Mouse (Mus musculus) cerebellum, adult (tissue): ENCODE measurements at regions not wholly inside any gene's neighbourhood (a gene's known extent, or its start where the extent isn't known, plus 50 kb on each side); places are given as distances from the start of the nearest gene placed in this dataset.

ENCODE experiments used
- ATAC-seq: cut with Nextera tagmentation; 2 replicates; pipeline ENCODE4 v1.9.2; 2017; ENCODE audit warnings: mild to moderate bottlenecking, moderate library complexity, mixed read lengths; ENCODE audit not compliant: insufficient number of reproducible peaks, low FRiP score, low TSS enrichment

GRCm38 (mm10) chr10:117556851-117557542, 72.3 kb upstream of the Cpm start:
- ATAC-seq = no peak

DNA sequence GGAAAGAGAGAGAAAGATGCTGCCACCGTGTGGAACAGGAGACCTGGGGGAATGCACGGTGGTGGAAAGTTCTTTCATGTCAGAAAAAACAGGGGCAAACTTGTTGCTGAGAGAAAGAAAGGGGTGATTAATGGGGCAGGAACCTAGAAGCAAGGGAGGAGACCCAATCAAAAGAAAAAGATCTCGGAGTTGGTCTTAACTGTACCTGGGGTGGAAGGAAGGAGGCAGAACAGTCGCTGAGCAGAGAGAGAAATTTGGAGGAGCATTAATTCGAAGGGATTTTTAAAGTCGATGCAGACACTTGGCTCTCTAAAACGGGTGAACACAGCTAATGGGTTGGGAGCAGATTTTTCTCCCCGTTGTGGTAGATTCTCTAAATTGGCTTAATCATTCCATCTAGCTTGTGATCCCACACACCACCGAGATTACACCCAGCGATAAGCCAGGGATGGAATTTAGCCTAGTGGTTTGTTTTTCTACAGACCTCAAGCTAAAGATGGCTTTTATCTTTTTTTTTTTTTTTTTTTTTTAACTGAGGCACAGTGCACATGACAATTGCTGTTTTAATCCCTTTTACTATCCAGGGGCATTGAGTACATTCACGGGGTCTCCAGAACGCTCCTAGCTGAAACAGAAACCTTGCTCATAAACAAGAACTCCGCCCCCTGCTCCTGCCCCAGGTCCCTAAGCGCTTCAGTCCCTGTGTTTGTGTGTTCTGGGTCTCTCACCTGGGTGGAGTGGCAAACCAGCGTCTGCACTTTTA, 73.1 kb upstream of the Cpm start:
- ATAC-seq = no peak

DNA sequence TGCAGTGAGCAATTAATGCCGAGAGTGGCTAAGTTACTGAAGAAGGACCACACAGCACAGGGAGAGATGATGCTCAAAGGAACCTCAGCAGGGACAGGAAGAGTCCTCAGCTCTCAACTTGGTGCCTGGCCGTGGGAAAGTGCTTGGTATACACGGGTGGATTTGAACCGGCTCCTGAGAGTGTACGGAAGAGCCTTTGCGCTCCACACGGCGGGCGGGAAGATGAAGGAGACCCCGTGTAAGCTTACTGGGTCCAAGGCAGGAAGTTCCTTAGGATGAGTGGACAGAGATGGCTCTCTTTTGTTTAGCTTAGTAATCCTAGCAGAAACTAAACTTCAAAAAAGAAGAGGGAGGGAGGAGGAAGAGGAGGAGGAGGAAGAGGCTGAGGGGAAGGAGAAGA, 73.8 kb upstream of the Cpm start:
- ATAC-seq = no peak

GRCm38 (mm10) chr10:117555044-117555443, 74.3 kb upstream of the Cpm start:
- no peak for ATAC-seq

- ATAC-seq = no peak
Measured at GRCm38 (mm10) chr10:117554533-117554932, 74.8 kb upstream of the Cpm start.

GRCm38 (mm10) chr10:117553211-117554186, 75.8 kb upstream of the Cpm start:
- ATAC-seq = no peak

DNA sequence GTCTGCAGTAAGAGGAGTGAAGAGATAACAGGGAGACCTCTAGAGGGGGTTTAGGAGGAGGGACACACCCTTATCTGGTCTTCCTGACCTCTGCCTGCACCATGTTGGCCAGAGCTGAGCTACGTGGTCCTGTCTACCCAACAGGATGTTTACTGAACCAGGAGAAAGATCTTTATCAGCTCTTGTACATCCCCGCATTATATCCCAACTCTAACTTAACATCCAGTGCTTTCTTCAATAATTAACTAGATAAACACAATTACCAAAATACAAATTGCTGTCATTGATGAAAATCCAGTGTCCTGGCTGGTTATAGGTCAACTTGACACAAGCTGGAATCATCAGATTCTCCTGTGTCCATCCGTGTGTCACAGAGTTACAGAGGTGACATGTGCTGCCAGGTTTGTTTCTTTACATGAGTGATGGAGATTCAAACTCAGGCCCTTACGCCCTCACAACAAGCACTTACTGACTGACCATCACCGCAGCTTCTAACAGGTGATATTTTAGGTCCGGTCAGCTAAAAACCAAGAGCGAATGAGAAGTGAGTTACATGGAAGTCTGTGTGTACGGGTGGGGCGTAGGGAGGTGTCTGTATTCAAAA, 77.1 kb upstream of the Cpm start:
- no peak for ATAC-seq

- ATAC-seq = no peak
Measured at GRCm38 (mm10) chr10:117551234-117552048, 77.9 kb upstream of the Cpm start.

- no peak for ATAC-seq
Measured at GRCm38 (mm10) chr10:117549854-117550605, 79.3 kb upstream of the Cpm start.

DNA sequence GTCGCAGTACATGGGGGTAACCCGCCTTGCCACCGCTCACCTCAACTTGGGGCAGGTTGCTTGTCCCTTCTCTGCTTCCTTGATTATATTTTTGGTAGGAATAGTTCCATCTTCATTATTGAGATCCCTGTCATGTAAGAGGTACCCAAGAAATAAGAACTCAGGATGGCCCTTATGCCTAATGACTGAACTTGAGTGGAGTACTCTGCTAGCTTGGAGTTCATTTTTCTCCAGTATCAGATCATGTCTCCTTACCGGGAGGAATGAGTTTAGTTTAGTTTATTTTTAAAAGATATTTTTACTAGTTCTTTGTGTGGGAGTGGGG, 79.8 kb upstream of the Cpm start:
- ATAC-seq = no peak

- ATAC-seq = no peak
Measured at GRCm38 (mm10) chr10:117548775-117549505, 80.4 kb upstream of the Cpm start.

DNA sequence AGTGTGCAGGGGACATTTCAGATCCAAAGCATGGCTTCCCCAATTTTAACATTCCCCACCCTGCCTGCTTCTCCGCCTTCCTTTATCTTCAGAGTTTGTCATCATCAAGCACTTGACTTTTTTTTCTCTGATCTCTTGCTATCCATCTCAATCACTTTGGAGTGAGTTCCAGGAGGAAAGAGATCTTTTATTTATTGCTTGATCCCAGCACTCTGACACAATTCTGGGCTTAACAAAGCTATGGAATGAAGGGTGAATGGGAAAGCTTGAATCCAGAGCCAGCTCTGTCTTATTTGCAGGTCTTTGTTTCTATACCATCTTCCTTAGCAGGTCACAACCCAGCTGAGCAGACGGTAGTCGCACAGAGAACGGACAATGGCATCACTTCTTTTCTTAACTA, 81.0 kb upstream of the Cpm start:
- no peak for ATAC-seq

GRCm38 (mm10) chr10:117547275-117547674, 82.0 kb upstream of the Cpm start:
- ATAC-seq = no peak

- ATAC-seq = no peak
Measured at GRCm38 (mm10) chr10:117545842-117546631, 83.3 kb upstream of the Cpm start.

- ATAC-seq = no peak
Measured at GRCm38 (mm10) chr10:117544680-117545546, 84.4 kb upstream of the Cpm start.

GRCm38 (mm10) chr10:117543995-117544679, 85.2 kb upstream of the Cpm start:
- ATAC-seq = no peak
